ENCODE assay signal across 16 mouse cellular contexts in genomic region chr2:165318941-165319340, GRCm38 (mm10). TPM values are rescaled to one million over a fixed set of nuclear protein-coding genes. Genes with fewer than 3 reads are reported as not detected.
DNase-seq lines count a peak whose midpoint lies in the region; ATAC-seq and TF ChIP-seq lines count a peak whose summit lies in the region.
"Had no signal": no experiment of that assay in that cellular context is flagged by ENCODE, and none has a peak within 500 bp of the region (broad histone marks: within the 10 kb centered on the region; RNA-seq: fewer than 3 reads in every experiment).

No protein-coding gene starts in this region.

- H3K4me1 ChIP-seq in liver, embryonic 15.5 days (replicated peaks) = peaks cover 78% of the 10 kb centered on the region
- peaks cover 85% of the 10 kb centered on the region for H3K4me1 ChIP-seq in liver, embryonic 12.5 days
- H3K4me1 ChIP-seq in neural tube, embryonic 13.5 days (replicated peaks) = peaks cover 79% of the 10 kb centered on the region
- H3K4me1 ChIP-seq in neural tube, embryonic 15.5 days = peaks cover 80% of the 10 kb centered on the region

- intact Hi-C loops in gastrocnemius, adult 2 months (cut with DNase I) = no loop called here

- H3K27me3 ChIP-seq in liver, embryonic 15.5 days = no peaks in the 10 kb centered on the region
- no peaks in the 10 kb centered on the region for H3K27me3 ChIP-seq in liver, embryonic 12.5 days (replicated peaks)
- H3K27me3 ChIP-seq in neural tube, embryonic 13.5 days = peaks cover 33% of the 10 kb centered on the region
- 0 out of 2 replicates have a peak, but pooled peaks cover 4% of the 10 kb centered on the region for H3K27me3 ChIP-seq in neural tube, embryonic 15.5 days (replicated peaks)

- peaks cover 25% of the 10 kb centered on the region for H3K36me3 ChIP-seq in liver, embryonic 15.5 days (replicated peaks)
- peaks cover 25% of the 10 kb centered on the region for H3K36me3 ChIP-seq in liver, embryonic 12.5 days
- peaks cover 22% of the 10 kb centered on the region for H3K36me3 ChIP-seq in neural tube, embryonic 13.5 days
- peaks cover 17% of the 10 kb centered on the region for H3K36me3 ChIP-seq in neural tube, embryonic 15.5 days

- no peak for TF ChIP-seq CTCF in gastrocnemius, adult 2 months (IDR thresholded peaks at IDR 0.05)

- no peak for ATAC-seq in liver, embryonic 15.5 days (ENCODE audit: insufficient read depth)
- ATAC-seq in liver, embryonic 12.5 days = no peak
- ATAC-seq in neural tube, embryonic 13.5 days (ENCODE audit: low read depth) = no peak
- no peak for ATAC-seq in neural tube, embryonic 15.5 days (ENCODE audit: low FRiP score)
- ATAC-seq: inflammation-experienced regulatory T-cells, adult 6 months had no signal

- no peak overlapping the region for H3K4me2 ChIP-seq in liver, embryonic 15.5 days
- H3K4me2 ChIP-seq in liver, embryonic 12.5 days = no peak overlapping the region
- no peak overlapping the region for H3K4me2 ChIP-seq in neural tube, embryonic 13.5 days
- H3K4me2 ChIP-seq in neural tube, embryonic 15.5 days = no peak overlapping the region
- H3K4me2 ChIP-seq: midbrain, embryonic 12.5 days had no signal

- H3K9ac ChIP-seq in liver, embryonic 15.5 days = no peak overlapping the region
- H3K9ac ChIP-seq in liver, embryonic 12.5 days = no peak overlapping the region
- no peak overlapping the region for H3K9ac ChIP-seq in neural tube, embryonic 13.5 days
- H3K9ac ChIP-seq in neural tube, embryonic 15.5 days (replicated peaks) = no peak overlapping the region
- H3K9ac ChIP-seq: midbrain, embryonic 12.5 days had no signal

- H3K4me3 ChIP-seq in gastrocnemius, adult 2 months = no peak overlapping the region
- H3K4me3 ChIP-seq in liver, embryonic 15.5 days (replicated peaks) = no peak overlapping the region
- H3K4me3 ChIP-seq in liver, embryonic 12.5 days = no peak overlapping the region
- H3K4me3 ChIP-seq in neural tube, embryonic 13.5 days = no peak overlapping the region
- no peak overlapping the region for H3K4me3 ChIP-seq in neural tube, embryonic 15.5 days (replicated peaks)
- H3K4me3 ChIP-seq: midbrain, embryonic 12.5 days had no signal

- 64% methylated on average over 7 of the region's 7 CpGs for WGBS in liver, embryonic 15.5 days (ENCODE audit: insufficient replicate concordance)
- WGBS in liver, embryonic 12.5 days (ENCODE audit: insufficient replicate concordance) = 64% methylated on average over 7 of the region's 7 CpGs
- 84% methylated on average over 7 of the region's 7 CpGs for WGBS in neural tube, embryonic 13.5 days
- WGBS in neural tube, embryonic 15.5 days = 85% methylated on average over 7 of the region's 7 CpGs

- DNase-seq in gastrocnemius, adult 2 months = peak; percentile 41
- DNase-seq in gastrocnemius, adult 18-20 months (ENCODE audit: low spot score) = no peak
- DNase-seq in thymus, postnatal 25 days = no peak
- DNase-seq in B cell, adult 2 months = no peak
- DNase-seq: heart, postnatal 14 days; right cerebral cortex, adult 18-20 months; thymus, adult 2 months had no signal

- peak overlapping the region; percentile 83 for H3K27ac ChIP-seq in gastrocnemius, adult 2 months
- H3K27ac ChIP-seq in liver, embryonic 15.5 days (replicated peaks) = peak overlapping the region; percentile 53
- H3K27ac ChIP-seq in liver, embryonic 12.5 days = no peak overlapping the region
- H3K27ac ChIP-seq in neural tube, embryonic 13.5 days (replicated peaks) = peak overlapping the region; percentile 24; the same call in 1 of the 2 replicates
- H3K27ac ChIP-seq in neural tube, embryonic 15.5 days (replicated peaks) = no peak overlapping the region

- no peaks in the 10 kb centered on the region for H3K9me3 ChIP-seq in liver, embryonic 15.5 days (replicated peaks)
- no peaks in the 10 kb centered on the region for H3K9me3 ChIP-seq in liver, embryonic 12.5 days (replicated peaks)
- no peaks in the 10 kb centered on the region for H3K9me3 ChIP-seq in neural tube, embryonic 13.5 days
- no peaks in the 10 kb centered on the region for H3K9me3 ChIP-seq in neural tube, embryonic 15.5 days (replicated peaks)
- H3K9me3 ChIP-seq: G1E; midbrain, embryonic 12.5 days had no signal

RNA-seq across cellular contexts. Expression of gene Elmo2, which starts 7.3 kb away (rescaled TPM):
- 10 to 100 TPM; 12.8 to 15.0 TPM for total RNA-seq in gastrocnemius, adult 2 months (2021)
- 10 to 100 TPM; 12.4 TPM for total RNA-seq in gastrocnemius, adult 18-20 months (2021)
- polyA plus RNA-seq in liver, embryonic 15.5 days (2015; fragmentation: Nextera tagmentation; extraction: Ambion mirVana) = 16.6 and 17.1 TPM in 2 replicates
- 20.5 and 21.7 TPM in 2 replicates for polyA plus RNA-seq in liver, embryonic 12.5 days (2016; fragmentation: Nextera tagmentation; extraction: Ambion mirVana)
- 89.8 and 95.7 TPM in 2 replicates for polyA plus RNA-seq in neural tube, embryonic 13.5 days (2015; fragmentation: Nextera tagmentation; extraction: Ambion mirVana)
- polyA plus RNA-seq in neural tube, embryonic 15.5 days (2015; fragmentation: Nextera tagmentation; extraction: Ambion mirVana) = 85.1 and 89.1 TPM in 2 replicates

RNA-seq across cellular contexts. Expression of gene Slc35c2, which starts 31.3 kb away (rescaled TPM):
- 10 to 100 TPM; 19.6 to 20.6 TPM for total RNA-seq in gastrocnemius, adult 2 months (2021)
- total RNA-seq in gastrocnemius, adult 18-20 months (2021) = 10 to 100 TPM; 19.4 to 20.0 TPM
- polyA plus RNA-seq in liver, embryonic 15.5 days (2015; fragmentation: Nextera tagmentation; extraction: Ambion mirVana) = 39.1 and 47.7 TPM in 2 replicates
- 41.6 and 46.2 TPM in 2 replicates for polyA plus RNA-seq in liver, embryonic 12.5 days (2016; fragmentation: Nextera tagmentation; extraction: Ambion mirVana)
- 51.3 and 57.3 TPM in 2 replicates for polyA plus RNA-seq in neural tube, embryonic 13.5 days (2015; fragmentation: Nextera tagmentation; extraction: Ambion mirVana)
- 65.6 and 68.3 TPM in 2 replicates for polyA plus RNA-seq in neural tube, embryonic 15.5 days (2015; fragmentation: Nextera tagmentation; extraction: Ambion mirVana)

RNA-seq across cellular contexts. Expression of gene Zfp663, which starts 49.6 kb away (rescaled TPM):
- not detected for total RNA-seq in gastrocnemius, adult 2 months (2021)
- not detected for total RNA-seq in gastrocnemius, adult 18-20 months (2021)
- 0.06 TPM in 1 of 2 replicates, not detected in the other for polyA plus RNA-seq in liver, embryonic 15.5 days (2015; fragmentation: Nextera tagmentation; extraction: Ambion mirVana)
- 0.14 TPM in 1 of 2 replicates, not detected in the other for polyA plus RNA-seq in liver, embryonic 12.5 days (2016; fragmentation: Nextera tagmentation; extraction: Ambion mirVana)
- 6.9 and 7.5 TPM in 2 replicates for polyA plus RNA-seq in neural tube, embryonic 13.5 days (2015; fragmentation: Nextera tagmentation; extraction: Ambion mirVana)
- 3.8 and 4.7 TPM in 2 replicates for polyA plus RNA-seq in neural tube, embryonic 15.5 days (2015; fragmentation: Nextera tagmentation; extraction: Ambion mirVana)
- total RNA-seq: heart, postnatal 14 days; liver, adult 2 months had no signal
- polyA plus RNA-seq: C2C12; G1E; inflammation-experienced regulatory T-cells, adult 6 months; liver, adult 2 months; thymus, adult 2 months had no signal

Comparison
In these comparisons a context has a peak if more than half of its experiments do, and no peak if none do; other contexts are left out.
1. H3K27ac ChIP-seq: peak in gastrocnemius, adult 2 months (single experiment), liver, embryonic 15.5 days (single experiment) and neural tube, embryonic 13.5 days (single experiment); none in liver, embryonic 12.5 days (single experiment) and neural tube, embryonic 15.5 days (single experiment).